Mouse (Mus musculus) right cerebral cortex, postnatal 36 days (tissue): ENCODE measurements at regions not wholly inside any gene's neighbourhood (a gene's known extent, or its start where the extent isn't known, plus 50 kb on each side); places are given as distances from the start of the nearest gene placed in this dataset.

Experiments
- DNase-seq, 2 experiments: peaks; one replicate each; pipeline ENCODE4 v3.0.0; 2022; ENCODE audit warnings: low spot score in 2 of 2, mixed read lengths in 1 of 2

- DNase-seq, result no peak
These were observed 503.2 kb upstream of the Smim15 start for GRCm38 (mm10) chr13:107540784-107541634.

- DNase-seq, result no peak
These were observed 503.9 kb upstream of the Smim15 start for GRCm38 (mm10) chr13:107540305-107540704.

- no peak for DNase-seq
These were observed 504.4 kb upstream of the Smim15 start for GRCm38 (mm10) chr13:107539867-107540266.

GRCm38 (mm10) chr13:107539326-107539725 lies 504.9 kb upstream of the Smim15 start:
- no peak for DNase-seq

- no peak for DNase-seq
These were observed 509.0 kb upstream of the Smim15 start for GRCm38 (mm10) chr13:107535213-107535612.

- no peak for DNase-seq
These were observed 510.9 kb upstream of the Smim15 start for GRCm38 (mm10) chr13:107533323-107533722.

- DNase-seq, result no peak
These were observed 509.6 kb upstream of the Kif2a start for GRCm38 (mm10) chr13:107531528-107531927.

- DNase-seq, result no peak
These were observed 509.1 kb upstream of the Kif2a start for GRCm38 (mm10) chr13:107531026-107531425.

- DNase-seq, result no peak
These were observed 508.5 kb upstream of the Kif2a start for GRCm38 (mm10) chr13:107530392-107530791.

- no peak for DNase-seq
These were observed 507.0 kb upstream of the Kif2a start for GRCm38 (mm10) chr13:107528724-107529456.

GRCm38 (mm10) chr13:107522942-107523341 lies 501.0 kb upstream of the Kif2a start:
- DNase-seq, result no peak

GRCm38 (mm10) chr13:107514236-107514635 lies 492.3 kb upstream of the Kif2a start:
- DNase-seq, result no peak

GRCm38 (mm10) chr13:107513274-107514146 lies 491.6 kb upstream of the Kif2a start:
- no peak for DNase-seq

- no peak for DNase-seq
These were observed 485.4 kb upstream of the Kif2a start for GRCm38 (mm10) chr13:107507336-107507735.

- no peak for DNase-seq
These were observed 484.9 kb upstream of the Kif2a start for GRCm38 (mm10) chr13:107506832-107507231.

GRCm38 (mm10) chr13:107505318-107505717 lies 483.4 kb upstream of the Kif2a start:
- DNase-seq, result no peak

- DNase-seq, result no peak
These were observed 480.3 kb upstream of the Kif2a start for GRCm38 (mm10) chr13:107502261-107502660.

- DNase-seq, result no peak
These were observed 479.0 kb upstream of the Kif2a start for GRCm38 (mm10) chr13:107500776-107501489.

GRCm38 (mm10) chr13:107499296-107499695 lies 477.4 kb upstream of the Kif2a start:
- no peak for DNase-seq

GRCm38 (mm10) chr13:107495161-107495732 lies 473.3 kb upstream of the Kif2a start:
- no peak for DNase-seq

- DNase-seq, result peak; percentile 69 to 76
These were observed 471.8 kb upstream of the Kif2a start for GRCm38 (mm10) chr13:107493765-107494164.
